Mouse (Mus musculus): Measurements from ENCODE around the gene Itpkb.
A peak's percentile ranks its signal among the peaks of the same experiment; 100 is the strongest.
"Not testable (repeated sequence)": the region's sequence is repeated elsewhere in the genome, so short reads cannot be mapped to it uniquely, and the experiment has no call there.

Itpkb gene

DNA sequence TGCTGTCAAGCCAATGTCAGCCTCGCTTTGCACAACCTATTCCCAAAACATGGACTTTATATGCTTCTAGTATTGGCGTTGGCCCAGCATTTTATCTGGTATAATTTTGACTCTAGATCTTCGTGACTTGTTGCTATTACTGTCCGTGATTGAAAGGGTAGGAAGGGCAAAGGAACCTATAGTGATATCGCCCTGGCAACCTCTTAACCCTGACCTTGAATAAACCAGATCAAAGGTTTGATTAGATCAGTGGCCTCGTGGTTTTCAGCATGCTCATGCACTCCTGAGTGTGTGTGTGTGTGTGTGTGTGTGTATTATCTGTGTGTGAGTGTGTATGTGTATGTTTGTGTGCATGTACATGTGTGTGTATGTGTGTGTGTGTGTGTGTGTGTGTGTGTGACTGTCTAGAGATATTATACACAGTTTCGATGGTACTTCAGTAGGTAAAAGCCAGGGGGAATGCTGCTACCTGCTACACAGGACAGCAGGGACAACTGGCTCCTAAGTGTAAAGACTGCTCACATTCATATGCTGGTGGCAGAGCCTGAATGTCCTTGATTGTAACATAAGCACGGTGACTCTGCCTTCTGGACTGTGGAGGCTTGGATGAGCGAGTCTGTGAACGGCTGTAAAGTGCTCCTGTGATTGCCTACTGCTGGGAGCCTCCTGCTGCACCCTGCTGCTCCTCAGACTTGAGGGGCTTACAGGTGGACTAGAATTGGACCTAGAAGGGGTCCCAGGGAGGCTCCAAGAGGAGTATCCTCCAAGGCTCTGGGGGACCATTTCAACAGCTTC, 40.8 kb downstream of the Itpkb start:
- no peak for DNase-seq

DNA sequence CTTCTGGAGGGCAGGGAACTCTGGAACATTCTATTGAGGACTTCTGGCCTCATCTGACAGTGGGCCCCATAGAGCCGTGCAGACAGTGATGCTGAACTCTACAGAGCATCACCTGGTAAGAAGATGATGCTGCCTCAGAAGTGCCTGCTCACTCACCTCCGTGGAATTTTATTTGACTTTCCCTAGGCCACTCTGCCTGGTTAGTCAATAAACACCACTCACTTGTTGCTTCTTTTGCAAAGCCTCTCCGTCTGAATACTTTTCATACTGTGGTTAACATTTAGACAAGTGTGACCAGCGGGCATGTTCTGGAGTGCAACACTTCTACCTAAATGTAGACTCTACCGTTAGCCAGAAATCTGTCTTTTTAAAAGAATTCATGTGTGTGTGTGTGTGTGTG, 42.0 kb downstream of the Itpkb start:
- DNase-seq, result not testable (repeated sequence)

DNA sequence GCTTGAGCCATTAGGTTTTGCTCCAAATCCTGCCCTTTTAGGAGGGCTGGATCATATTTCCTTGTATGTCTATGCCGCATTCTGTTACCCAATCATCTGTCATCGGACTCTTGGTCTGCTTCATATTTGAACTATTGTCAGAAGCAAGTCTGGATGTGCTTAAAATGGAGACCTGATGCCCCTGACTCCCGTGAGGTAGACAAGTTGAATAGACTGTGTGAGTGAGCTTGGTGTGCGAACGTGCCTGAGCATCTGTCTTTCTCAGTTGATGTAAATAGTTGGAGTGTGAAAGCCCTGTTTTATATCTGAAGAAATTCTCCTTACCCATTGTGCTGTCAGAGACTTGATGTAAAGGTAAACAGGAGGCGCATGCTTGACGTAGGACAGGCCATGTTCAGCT, 46.3 kb downstream of the Itpkb start:
- no peak for DNase-seq

DNA sequence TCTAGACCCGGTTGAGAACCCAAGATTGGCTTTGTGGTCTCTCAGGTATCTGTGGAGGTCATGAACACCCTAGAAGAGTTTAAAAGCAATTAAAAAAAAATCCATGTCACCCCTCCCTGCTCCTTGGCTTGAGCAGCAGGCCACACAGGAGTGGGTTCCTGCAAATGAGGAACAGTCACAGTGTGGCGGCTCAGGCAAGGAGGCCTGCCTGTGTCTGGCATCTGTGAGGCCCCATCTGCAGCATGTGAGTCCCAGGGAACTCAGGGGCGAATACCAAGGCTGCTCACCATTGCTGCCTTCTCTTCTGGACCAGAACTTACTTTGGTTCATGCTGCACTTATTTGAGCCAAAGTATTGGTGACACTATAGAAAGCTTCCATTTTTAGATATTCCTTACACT, 49.3 kb downstream of the Itpkb start:
- no peak for DNase-seq

DNA sequence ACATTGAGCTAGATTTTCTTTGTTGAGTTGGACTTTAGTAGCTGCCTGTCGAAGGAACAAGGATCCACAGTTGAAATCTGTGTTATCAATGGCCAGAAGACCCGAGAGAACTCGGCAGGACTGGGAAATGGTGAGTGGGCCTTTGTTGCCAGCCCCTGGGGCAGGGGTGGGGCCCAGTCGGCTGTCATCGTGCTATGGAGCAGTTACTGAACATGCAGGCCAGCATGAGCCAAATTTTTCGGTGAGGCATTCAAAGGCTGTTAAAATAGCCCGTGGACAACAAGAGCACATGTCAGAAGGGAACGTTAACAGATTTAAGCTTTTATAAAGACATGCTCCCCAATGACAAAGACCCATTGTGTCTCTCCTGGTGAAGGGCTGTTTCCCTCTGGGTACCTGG, 52.1 kb downstream of the Itpkb start:
- no peak for DNase-seq

DNA sequence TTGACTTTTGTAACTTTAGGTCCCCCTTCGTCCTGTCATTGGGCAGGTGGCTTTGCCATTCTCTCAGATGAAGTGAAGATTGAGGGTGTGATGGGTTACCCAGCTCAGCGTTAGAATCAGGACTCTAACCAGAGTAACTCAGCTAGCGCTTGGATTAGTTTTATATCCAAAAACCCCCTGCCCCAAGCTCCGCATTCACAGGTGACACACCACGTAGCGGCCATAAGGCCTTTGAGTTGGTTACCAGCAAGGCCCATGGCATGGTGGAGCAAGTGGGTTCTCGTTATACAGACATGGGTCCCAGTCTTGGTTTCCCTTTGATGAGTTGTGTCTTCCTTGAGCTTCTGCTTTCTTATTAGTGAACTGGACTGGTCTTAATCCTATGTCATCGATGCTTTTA, 53.6 kb downstream of the Itpkb start:
- no peak for DNase-seq

DNA sequence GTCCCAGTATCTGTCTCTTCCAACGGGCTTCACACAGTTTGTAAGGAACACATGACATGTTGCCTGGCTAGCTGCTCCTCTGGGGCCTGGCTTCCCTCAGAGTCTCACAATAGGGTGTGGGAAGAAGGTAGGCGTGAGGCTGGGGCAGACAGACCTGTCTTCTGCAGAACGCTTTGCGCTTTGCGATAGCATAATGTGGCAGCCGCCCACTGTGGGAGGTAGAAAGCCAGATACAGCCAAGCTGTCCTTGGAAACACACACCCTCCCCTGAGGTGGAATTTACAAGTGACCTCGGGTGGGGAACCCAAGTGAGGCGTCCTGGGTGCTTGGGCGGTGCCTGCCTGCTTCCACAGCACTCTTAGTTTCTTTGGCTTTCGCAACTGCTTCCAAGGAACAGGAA, 54.2 kb downstream of the Itpkb start:
- peak; percentile 78 for DNase-seq

DNA sequence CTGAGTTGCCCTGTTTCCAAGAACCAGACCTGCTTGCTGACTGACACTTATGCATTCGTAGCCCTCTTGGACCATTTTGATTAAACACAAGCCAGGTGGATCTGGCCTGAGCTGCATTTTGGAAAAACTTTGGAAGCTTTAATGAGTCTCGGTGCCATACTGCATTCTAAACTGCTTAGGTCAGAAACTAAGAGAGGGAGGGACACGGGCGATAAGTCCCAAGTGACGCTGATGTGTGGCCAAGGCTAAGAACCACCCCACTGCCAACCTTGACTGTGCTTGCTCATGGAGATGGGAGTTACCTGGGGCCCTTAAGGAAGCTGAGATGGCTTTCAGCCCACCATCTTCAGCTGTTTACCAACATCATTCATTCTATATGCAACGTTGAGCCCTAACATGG, 55.0 kb downstream of the Itpkb start:
- DNase-seq, result no peak

DNA sequence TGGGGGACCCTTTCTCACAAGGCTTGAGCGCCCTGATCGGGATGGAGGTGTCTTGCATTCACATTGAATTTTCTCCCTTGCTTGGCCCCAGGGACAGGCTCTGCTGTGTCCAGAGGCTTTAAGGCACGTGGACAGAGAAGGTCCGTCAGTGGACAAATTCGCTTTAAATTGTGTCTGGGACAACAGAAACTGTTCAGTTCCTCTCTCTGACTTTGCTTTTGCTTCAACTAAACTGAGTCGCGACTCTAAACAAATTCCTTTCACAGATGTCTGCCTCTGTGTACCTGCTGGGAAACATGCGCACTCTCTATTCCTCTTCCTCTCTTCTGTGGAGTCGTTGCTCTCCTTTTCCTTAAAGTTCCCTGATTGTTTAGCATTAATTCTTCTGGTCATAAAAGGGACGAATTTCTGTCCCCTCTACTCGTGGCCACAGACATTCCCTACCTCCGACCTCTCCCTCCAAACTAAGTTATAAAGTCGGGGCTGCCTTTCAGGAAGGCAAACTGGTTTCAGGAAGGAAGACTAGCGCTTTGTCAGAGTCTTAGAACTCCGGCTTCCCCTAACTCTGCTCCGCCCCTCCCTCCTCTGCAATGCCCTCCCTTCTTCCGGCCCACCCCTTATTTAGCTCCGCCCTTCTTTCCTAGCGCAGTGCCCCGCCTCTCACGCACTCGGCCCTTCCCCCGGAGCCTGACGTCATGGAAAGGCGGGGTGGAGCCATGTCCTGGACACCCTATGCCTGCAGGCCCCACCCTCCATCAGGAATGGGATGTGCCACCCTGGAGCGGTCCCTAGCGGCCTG, 56.9 kb downstream of the Itpkb start:
- DNase-seq, result peak; percentile 99

DNA sequence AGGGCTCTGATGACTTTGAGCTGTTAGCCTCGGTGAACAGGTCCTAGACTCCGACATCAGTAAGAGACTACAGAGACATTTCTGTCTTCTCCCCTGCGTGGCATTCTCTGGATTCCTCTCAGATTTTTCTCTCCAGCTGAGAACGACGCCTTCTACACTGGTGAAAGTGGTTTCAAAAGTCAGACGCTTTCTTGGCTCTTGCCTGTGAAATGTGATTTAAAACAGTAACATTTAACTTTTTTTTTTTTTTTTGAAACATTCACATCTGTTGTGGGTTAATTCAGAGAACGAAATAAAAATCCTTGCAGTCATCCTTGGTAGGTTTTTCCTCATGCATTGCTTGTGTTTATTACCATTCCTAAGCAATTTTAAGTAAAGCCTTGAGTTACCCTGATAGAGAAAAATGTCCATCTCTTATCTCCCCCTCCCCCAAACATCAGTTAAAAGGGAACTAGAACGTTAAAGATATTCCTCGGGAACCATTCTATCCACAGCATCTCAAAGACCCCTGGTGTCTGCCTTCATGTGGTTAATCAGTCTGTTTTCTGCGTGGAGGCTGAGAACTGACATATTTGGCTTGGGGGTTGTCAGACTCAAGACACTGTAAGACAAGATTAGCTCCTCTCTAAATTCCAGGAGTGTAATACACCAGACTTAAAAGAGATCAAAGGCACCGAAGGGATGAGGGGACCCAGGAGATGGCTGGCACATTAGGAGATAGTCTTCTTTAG, 57.6 kb downstream of the Itpkb start:
- DNase-seq, result no peak

DNA sequence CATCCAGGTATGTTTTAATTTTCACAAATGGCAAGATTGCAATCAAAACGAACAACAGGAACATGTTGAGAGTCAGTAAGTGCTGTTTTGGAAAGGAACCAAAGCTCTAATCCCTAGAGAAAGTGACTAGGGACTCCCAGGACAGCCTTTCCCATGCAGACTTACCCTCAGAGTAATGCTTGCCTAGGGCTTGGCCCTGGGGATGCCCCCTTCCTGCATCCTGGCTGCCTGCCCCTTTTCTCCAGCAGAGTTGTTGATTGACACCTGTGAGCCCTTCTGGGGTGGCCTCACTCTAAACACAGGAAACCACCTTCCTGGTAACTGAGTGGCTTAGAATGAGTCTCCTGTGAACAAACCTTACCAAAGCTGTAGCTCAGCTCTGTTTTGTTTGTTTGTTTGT, 58.2 kb downstream of the Itpkb start:
- DNase-seq, result no peak

DNA sequence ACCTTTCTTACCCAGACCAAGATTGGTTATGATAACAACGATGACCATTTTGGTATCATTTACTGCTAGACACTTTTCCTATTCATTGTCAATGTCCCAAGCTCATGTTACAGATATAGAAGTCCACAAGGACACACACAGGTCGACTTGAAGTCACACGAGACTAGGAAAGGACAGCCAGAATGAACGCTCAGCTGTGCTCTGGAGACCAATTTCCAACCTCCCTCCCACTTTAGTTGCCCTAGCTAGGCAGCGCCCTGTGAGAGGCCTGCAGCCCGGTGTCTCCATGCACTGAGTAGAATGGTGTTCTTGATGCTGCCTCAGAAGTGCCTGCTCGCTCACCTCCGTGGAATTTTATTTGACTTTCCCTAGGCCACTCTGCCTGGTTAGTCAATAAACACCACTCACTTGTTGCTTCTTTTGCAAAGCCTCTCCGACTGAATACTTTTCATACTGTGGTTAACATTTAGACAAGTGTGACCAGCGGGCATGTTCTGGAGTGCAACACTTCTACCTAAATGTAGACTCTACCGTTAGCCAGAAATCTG, 59.0 kb downstream of the Itpkb start:
- DNase-seq, result peak; percentile 76

DNA sequence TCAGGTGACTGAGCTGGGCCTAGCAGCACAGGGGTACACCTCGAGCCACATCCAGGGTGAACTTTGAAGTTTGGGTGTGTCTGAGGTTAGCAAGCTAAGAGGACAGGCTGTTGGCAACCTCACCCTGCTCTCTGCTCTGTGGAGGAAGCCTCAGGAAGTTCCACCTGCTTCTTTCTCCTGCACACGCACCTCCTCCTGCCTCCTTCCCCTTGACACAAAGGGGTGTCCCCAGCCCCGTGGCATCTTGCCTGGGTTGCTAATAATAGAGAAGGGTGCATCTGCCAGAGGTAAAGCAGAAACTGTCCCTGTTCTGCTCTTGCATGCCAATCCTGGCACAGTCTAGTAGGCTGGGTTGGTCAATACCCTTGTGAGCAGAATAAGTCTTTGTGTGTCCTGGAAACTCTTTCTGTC, 60.0 kb downstream of the Itpkb start:
- DNase-seq, result peak; percentile 63

DNA sequence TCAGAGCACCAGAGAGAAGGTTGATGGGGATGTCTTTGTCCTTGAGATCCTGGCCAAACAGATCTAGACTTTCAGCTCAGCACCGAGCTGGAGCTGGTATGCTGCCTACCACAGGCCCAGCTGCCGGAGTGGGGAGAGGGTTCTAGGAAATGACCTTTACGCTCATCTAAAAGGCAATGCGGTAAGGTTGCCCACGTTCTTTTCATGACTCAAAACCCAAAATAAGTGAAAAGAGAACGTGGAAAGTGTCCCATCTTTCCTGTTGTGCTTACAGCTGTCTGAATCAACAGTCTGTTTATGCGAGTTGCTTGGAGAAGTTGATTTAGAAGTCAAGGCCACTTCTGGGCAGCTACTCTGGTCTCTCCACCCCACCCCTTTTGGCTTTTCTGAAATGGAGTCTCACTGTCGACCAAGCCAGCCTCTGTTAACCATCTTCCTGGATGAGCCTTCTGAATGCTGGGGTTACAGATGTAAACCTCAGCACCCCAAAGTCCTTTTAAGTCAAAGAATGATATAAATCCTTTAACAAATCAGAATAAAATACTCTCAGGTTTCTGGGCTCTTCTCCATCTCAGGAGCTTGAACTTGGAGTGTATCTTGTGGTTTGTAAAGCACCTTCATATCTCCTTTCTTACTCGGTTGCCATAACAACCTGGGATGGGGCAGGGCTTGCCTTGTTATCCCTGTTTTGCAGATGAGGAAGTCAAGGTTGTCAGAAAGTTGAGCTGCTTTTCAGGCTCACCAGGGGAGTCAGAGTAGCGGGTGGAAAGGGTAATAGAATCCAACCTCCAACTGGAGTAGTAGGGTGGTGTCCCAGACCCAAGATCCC, 60.7 kb downstream of the Itpkb start:
- DNase-seq, result peak; percentile 51

DNA sequence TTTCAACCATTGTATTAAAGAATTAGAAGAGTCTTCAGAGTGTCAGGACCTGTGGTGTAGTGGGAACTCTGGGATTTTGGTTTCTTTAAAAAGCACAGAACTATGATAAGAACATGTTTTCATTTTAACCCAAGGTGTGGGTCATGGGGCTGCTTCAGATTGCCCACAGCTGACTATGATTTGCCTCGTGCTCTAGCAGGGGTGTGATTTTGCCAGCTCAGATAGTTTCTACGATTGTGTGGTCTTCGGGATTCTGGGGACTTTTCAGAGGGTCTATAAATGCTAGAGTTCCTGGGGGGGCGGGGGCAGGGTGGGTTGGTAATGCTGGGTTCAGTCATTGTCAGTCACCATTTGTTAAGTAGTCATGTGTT, 61.3 kb downstream of the Itpkb start:
- DNase-seq, result no peak

DNA sequence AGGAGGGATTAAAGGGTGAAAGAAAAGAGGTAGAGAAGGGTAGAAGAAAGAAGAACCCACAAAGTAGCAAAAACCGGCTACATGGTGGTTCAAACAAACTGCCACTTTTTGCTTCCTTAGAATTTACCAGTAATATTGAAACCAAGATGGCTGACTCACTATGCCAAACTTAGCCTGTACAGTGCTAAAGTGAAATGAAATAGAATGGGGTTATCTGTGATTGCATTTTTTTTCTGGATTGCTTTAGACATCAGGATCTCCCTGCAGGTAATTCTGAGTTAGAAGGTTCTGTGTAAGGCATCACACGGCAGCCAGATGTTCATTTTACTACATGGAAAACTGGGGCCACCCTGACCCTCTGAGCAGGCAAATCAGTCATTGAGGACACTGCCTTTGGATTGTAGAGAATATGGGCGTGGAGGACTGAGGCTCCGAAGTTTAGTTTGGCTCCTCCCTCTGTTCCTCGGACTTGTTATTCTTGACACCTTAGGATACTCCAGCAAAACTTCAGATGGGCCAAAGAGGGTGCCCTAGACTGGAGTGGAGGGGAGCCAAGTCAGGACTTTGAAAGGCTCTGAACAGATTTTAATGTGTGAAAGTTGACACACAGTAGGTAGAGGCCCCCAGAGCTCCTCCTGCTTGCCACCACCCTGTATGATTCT, 62.0 kb downstream of the Itpkb start:
- DNase-seq, result no peak

DNA sequence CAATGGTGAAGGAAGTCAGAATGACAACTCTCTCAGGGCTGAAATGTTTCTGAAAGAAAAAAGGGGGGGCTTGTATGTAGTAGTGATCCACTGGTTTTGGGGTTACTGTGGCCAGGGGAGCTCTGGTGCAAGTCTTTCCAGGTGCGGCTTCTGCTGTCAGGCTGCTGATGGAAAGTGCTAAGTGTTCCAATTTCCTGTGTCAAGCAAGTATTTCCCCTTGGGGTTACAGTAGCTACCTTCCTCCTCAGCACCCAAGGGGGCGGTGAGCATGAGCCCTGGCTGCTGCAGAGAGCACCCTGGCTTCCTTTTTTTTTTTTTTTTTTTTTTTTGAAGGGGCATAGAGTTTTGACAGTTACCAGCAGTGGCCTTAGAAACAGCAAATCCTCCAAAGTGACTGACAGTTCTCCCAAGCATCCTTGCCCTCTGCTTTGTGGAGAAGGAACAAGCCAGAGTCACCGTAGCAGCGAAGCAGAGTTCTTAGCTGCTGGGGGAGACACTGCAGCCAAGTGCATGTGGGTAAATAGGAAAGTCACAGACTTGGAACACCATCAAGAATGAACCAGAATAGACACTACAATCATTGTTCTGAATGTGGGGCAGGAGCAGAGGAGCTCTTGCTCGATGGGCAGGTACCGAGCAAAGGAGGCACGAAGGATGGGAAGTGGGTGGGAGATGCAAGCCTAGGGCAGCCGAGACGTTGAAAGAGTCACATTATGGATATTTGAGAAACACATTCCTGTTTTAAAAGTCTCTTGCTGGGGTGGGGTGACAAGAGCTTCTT, 62.9 kb downstream of the Itpkb start:
- DNase-seq, result no peak

DNA sequence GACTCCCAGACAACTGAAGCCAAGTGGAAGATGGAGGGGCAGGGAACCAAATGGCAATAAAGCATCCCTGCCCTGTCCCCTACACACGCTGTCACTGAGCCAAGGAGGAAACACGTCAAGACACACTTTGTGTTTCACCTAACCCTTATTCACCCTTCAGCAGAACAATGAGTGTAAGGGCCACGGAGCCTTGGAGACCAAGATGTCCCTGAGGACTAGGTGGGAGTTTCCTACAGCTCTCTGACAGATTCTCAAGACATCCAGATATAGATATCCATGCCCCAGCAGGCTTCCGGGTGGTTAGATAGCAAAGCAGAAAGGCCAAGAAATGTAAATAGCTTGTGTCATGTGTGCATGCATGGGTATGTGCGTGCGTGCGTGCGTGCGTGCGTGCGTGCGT, 63.6 kb downstream of the Itpkb start:
- DNase-seq, result no peak

DNA sequence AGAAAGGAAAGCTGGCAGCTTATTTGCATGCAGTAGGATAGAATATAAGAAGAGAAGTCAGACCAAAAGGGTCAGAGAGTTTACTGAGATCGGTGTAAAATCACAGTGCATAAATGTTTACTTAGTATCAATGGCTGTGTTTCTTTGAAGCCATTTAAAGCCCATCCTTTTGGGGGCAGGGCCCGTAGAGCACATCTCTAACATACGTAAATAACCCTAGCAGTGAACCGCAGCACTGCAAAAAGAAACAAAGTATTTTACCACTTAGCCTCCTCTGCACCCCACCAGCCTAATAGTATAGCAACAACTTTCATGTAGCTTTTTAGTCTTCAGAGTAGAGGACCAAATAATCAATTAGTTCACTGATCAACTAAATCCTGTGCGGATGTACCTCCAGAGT, 67.4 kb downstream of the Itpkb start:
- DNase-seq, result no peak

DNA sequence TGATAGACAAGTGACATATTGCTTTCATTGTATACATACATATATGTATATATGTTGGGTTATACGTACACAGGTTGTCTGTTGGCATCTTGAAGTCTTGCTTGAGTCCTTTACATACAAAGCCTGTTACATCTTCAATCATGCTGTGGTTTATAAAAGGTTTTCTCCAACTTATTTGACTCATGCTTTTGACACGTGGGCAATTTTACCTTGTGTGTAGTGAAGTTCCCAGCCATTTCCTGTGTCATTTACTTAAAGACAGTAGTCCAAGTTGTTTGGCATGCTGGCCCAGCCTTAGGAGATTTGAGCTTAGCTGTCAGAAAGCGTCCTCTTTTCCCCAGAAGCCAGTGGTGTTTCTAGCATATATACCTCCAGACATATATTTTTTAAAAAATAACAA, 68.2 kb downstream of the Itpkb start:
- DNase-seq, result no peak

Measured in lung, postnatal 36 days (tissue).